In genomic region chr9:100440111-100440790, GRCm38 (mm10) we compare ENCODE assay signal across 8 mouse cellular contexts. TPM values are rescaled to one million over a fixed set of nuclear protein-coding genes. Genes with fewer than 3 reads are reported as not detected.
A peak's percentile ranks its signal among the peaks of the same experiment; 100 is the strongest.
DNase-seq lines count a peak whose midpoint lies in the region; ATAC-seq lines count a peak whose summit lies in the region.

No protein-coding gene starts in this region.

- H3K4me1 ChIP-seq in forebrain, embryonic 12.5 days = peaks cover 23% of the 10 kb centered on the region
- H3K4me1 ChIP-seq in hindbrain, embryonic 11.5 days (replicated peaks; ENCODE audit: control insufficient read depth, insufficient read depth, low read length) = 0 out of 2 replicates have a peak, but pooled peaks cover 2% of the 10 kb centered on the region

- no peak overlapping the region for H3K9ac ChIP-seq in forebrain, embryonic 12.5 days
- peak overlapping the region; percentile 15; the same call in 1 of the 2 replicates for H3K9ac ChIP-seq in hindbrain, embryonic 11.5 days (ENCODE audit: low read depth, low read length)

- peak overlapping the region; percentile 16 for H3K4me2 ChIP-seq in forebrain, embryonic 12.5 days
- H3K4me2 ChIP-seq in hindbrain, embryonic 11.5 days (replicated peaks; ENCODE audit: low read depth, low read length) = no peak overlapping the region

- H3K27ac ChIP-seq in forebrain, embryonic 12.5 days = peak overlapping the region; percentile 76
- H3K27ac ChIP-seq in hindbrain, embryonic 11.5 days (ENCODE audit: low read depth, low read length) = peak overlapping the region; percentile 82

- DNase-seq in adrenal gland, adult (ENCODE audit: inconsistent age in 2 of 2, low spot score in 1 of 2) = peak; percentile 45 to 79
- no peak for DNase-seq in adrenal gland, postnatal 4 days (ENCODE audit: low spot score in 2 of 2)
- peak; percentile 33 for DNase-seq in MEL-GATA-1-ER (ENCODE audit: extremely low read depth, low read depth)
- peak; percentile 63 for DNase-seq in hindbrain, embryonic 11.5 days (ENCODE audit: low spot score)
- DNase-seq in lung, postnatal 25 days (ENCODE audit: low spot score) = peak; percentile 65
- peak; percentile 72 for DNase-seq in right cerebral cortex, postnatal 4 days
- no peak for DNase-seq in T-cell, adult 2 months (ENCODE audit: low spot score)

- H3K27me3 ChIP-seq in forebrain, embryonic 12.5 days = peaks cover 8% of the 10 kb centered on the region; the same call in 1 of the 2 replicates
- no peaks in the 10 kb centered on the region for H3K27me3 ChIP-seq in hindbrain, embryonic 11.5 days (ENCODE audit: control insufficient read depth, insufficient read depth, low read length)

- ATAC-seq in forebrain, embryonic 12.5 days (ENCODE audit: low FRiP score) = peak; percentile 86
- ATAC-seq in hindbrain, embryonic 11.5 days (ENCODE audit: low FRiP score) = peak; percentile 86

- no peaks in the 10 kb centered on the region for H3K36me3 ChIP-seq in forebrain, embryonic 12.5 days (replicated peaks)
- no peaks in the 10 kb centered on the region for H3K36me3 ChIP-seq in hindbrain, embryonic 11.5 days (ENCODE audit: control insufficient read depth, insufficient read depth, low read length)

- no peaks in the 10 kb centered on the region for H3K9me3 ChIP-seq in forebrain, embryonic 12.5 days
- no peaks in the 10 kb centered on the region for H3K9me3 ChIP-seq in hindbrain, embryonic 11.5 days (ENCODE audit: control insufficient read depth, low read length)

- no peak overlapping the region for H3K4me3 ChIP-seq in forebrain, embryonic 12.5 days (replicated peaks)
- no peak overlapping the region for H3K4me3 ChIP-seq in hindbrain, embryonic 11.5 days (ENCODE audit: low read depth, low read length)

- 47% methylated on average over 9 of the region's 9 CpGs for WGBS in forebrain, embryonic 12.5 days
- WGBS in hindbrain, embryonic 11.5 days = 55% methylated on average over 9 of the region's 9 CpGs

RNA-seq across cellular contexts. Expression of gene Il20rb, which starts 46.3 kb away (rescaled TPM):
- 1 to 10 TPM; 4.6 to 4.7 TPM for total RNA-seq in adrenal gland, postnatal 4 days (2021)
- 1.3 and 1.6 TPM in 2 replicates for polyA plus RNA-seq in forebrain, embryonic 12.5 days (2016; fragmentation: Nextera tagmentation; extraction: Ambion mirVana)
- polyA plus RNA-seq in hindbrain, embryonic 11.5 days (2014; fragmentation: Nextera tagmentation; extraction: Ambion mirVana) = 0.77 and 0.94 TPM in 2 replicates

Comparison
In these comparisons a context has a peak if more than half of its experiments do, and no peak if none do; other contexts are left out.
1. DNase-seq: peak in adrenal gland, adult (2 of 2), MEL-GATA-1-ER (single experiment), hindbrain, embryonic 11.5 days (single experiment), lung, postnatal 25 days (single experiment) and right cerebral cortex, postnatal 4 days (single experiment); none in adrenal gland, postnatal 4 days (0 of 2) and T-cell, adult 2 months (single experiment).